Mouse (Mus musculus): ENCODE measurements around the gene Abhd4. TPM values are rescaled to one million over a fixed set of nuclear protein-coding genes. Genes with fewer than 3 reads are reported as not detected.

Abhd4 gene
- total and polyA plus RNA-seq, 2 experiments from 2014 or later = 69.7 to 75.1 TPM

- H3K9ac ChIP-seq = no peak overlapping the region
- no peak for TF ChIP-seq CTCF (IDR thresholded peaks at IDR 0.05; ENCODE audit: low read depth)
- H3K4me1 ChIP-seq (ENCODE audit: insufficient read depth) = no peaks in the 10 kb centered on the region
- WGBS = 88% methylated on average over 8 of the region's 8 CpGs
- no peaks in the 10 kb centered on the region for H3K9me3 ChIP-seq (ENCODE audit: low read length)
- DNase-seq = no peak
- H3K27ac ChIP-seq (ENCODE audit: low read depth, low read length) = no peak overlapping the region
- H3K27me3 ChIP-seq (ENCODE audit: insufficient read depth, low read length) = no peaks in the 10 kb centered on the region
- H3K4me2 ChIP-seq (ENCODE audit: low read depth) = no peak overlapping the region
- no peaks in the 10 kb centered on the region for H3K36me3 ChIP-seq (ENCODE audit: insufficient read depth)
- H3K4me3 ChIP-seq (ENCODE audit: low read depth, low read length) = no peak overlapping the region
- ATAC-seq = no peak
Measured at GRCm38 (mm10) chr14:54222289-54222727, 31.7 kb upstream of the Abhd4 start.

GRCm38 (mm10) chr14:54223315-54224063, 30.5 kb upstream of the Abhd4 start:
- 60% methylated on average over 13 of the region's 13 CpGs for WGBS

GRCm38 (mm10) chr14:54224064-54224417, 29.9 kb upstream of the Abhd4 start:
- Histone ChIP-seq H3K9me3 (ENCODE audit: low read length) (no peaks in the 10 kb centered on the region), H3K36me3 (ENCODE audit: insufficient read depth) (no peaks in the 10 kb centered on the region), H3K4me3 (ENCODE audit: low read depth, low read length) (no peak overlapping the region), H3K4me2 (ENCODE audit: low read depth) (no peak overlapping the region), H3K9ac (no peak overlapping the region), H3K4me1 (ENCODE audit: insufficient read depth) (peaks cover 10% of the 10 kb centered on the region), H3K27me3 (ENCODE audit: insufficient read depth, low read length) (no peaks in the 10 kb centered on the region), H3K27ac (ENCODE audit: low read depth, low read length) (no peak overlapping the region)
- no peak for DNase-seq
- no peak for TF ChIP-seq CTCF (IDR thresholded peaks at IDR 0.05; ENCODE audit: low read depth)
- WGBS = 90% methylated on average over 5 of the region's 5 CpGs
- no peak for ATAC-seq

More at GRCm38 (mm10) chr14:54223315-54224063, 30.5 kb upstream of the Abhd4 start:
- ATAC-seq (no peak), DNase-seq (no peak)
- Histone ChIP-seq H3K27me3 (ENCODE audit: insufficient read depth, low read length) (no peaks in the 10 kb centered on the region), H3K9ac (no peak overlapping the region), H3K4me2 (ENCODE audit: low read depth) (no peak overlapping the region), H3K4me1 (ENCODE audit: insufficient read depth) (peaks cover 4% of the 10 kb centered on the region), H3K9me3 (ENCODE audit: low read length) (no peaks in the 10 kb centered on the region), H3K27ac (ENCODE audit: low read depth, low read length) (no peak overlapping the region), H3K4me3 (ENCODE audit: low read depth, low read length) (no peak overlapping the region), H3K36me3 (ENCODE audit: insufficient read depth) (no peaks in the 10 kb centered on the region)
- TF ChIP-seq CTCF (IDR thresholded peaks at IDR 0.05; ENCODE audit: low read depth) = no peak

GRCm38 (mm10) chr14:54224484-54225467, 29.2 kb upstream of the Abhd4 start:
- no peak overlapping the region for H3K4me3 ChIP-seq (ENCODE audit: low read depth, low read length)
- DNase-seq (no peak), ATAC-seq (no peak)
- no peaks in the 10 kb centered on the region for H3K9me3 ChIP-seq (ENCODE audit: low read length)
- H3K27me3 ChIP-seq (ENCODE audit: insufficient read depth, low read length) = no peaks in the 10 kb centered on the region
- H3K9ac ChIP-seq = no peak overlapping the region
- no peak for TF ChIP-seq CTCF (IDR thresholded peaks at IDR 0.05; ENCODE audit: low read depth)
- H3K36me3 ChIP-seq (ENCODE audit: insufficient read depth) = no peaks in the 10 kb centered on the region
- WGBS = 50% methylated on average over 16 of the region's 16 CpGs
- no peak overlapping the region for H3K4me2 ChIP-seq (ENCODE audit: low read depth)
- H3K27ac ChIP-seq (ENCODE audit: low read depth, low read length) = no peak overlapping the region
- peaks cover 13% of the 10 kb centered on the region for H3K4me1 ChIP-seq (ENCODE audit: insufficient read depth)

- WGBS = 85% methylated on average over 11 of the region's 11 CpGs
- no peak for TF ChIP-seq CTCF (IDR thresholded peaks at IDR 0.05; ENCODE audit: low read depth)
- ATAC-seq (no peak), DNase-seq (no peak)
- H3K4me1 ChIP-seq (ENCODE audit: insufficient read depth) = peaks cover 13% of the 10 kb centered on the region
- no peak overlapping the region for H3K27ac ChIP-seq (ENCODE audit: low read depth, low read length)
- no peak overlapping the region for H3K4me2 ChIP-seq (ENCODE audit: low read depth)
- no peak overlapping the region for H3K4me3 ChIP-seq (ENCODE audit: low read depth, low read length)
- H3K27me3 ChIP-seq (ENCODE audit: insufficient read depth, low read length) = no peaks in the 10 kb centered on the region
- no peaks in the 10 kb centered on the region for H3K36me3 ChIP-seq (ENCODE audit: insufficient read depth)
- no peaks in the 10 kb centered on the region for H3K9me3 ChIP-seq (ENCODE audit: low read length)
- no peak overlapping the region for H3K9ac ChIP-seq
Measured at GRCm38 (mm10) chr14:54225725-54226124, 28.3 kb upstream of the Abhd4 start.

GRCm38 (mm10) chr14:54226911-54227811, 26.8 kb upstream of the Abhd4 start:
- H3K4me3 ChIP-seq (ENCODE audit: low read depth, low read length) = no peak overlapping the region
- H3K27ac ChIP-seq (ENCODE audit: low read depth, low read length) = no peak overlapping the region
- peaks cover 13% of the 10 kb centered on the region for H3K4me1 ChIP-seq (ENCODE audit: insufficient read depth)
- H3K27me3 ChIP-seq (ENCODE audit: insufficient read depth, low read length) = no peaks in the 10 kb centered on the region
- no peak for TF ChIP-seq CTCF (IDR thresholded peaks at IDR 0.05; ENCODE audit: low read depth)
- H3K4me2 ChIP-seq (ENCODE audit: low read depth) = no peak overlapping the region
- H3K9ac ChIP-seq = no peak overlapping the region
- H3K36me3 ChIP-seq (ENCODE audit: insufficient read depth) = no peaks in the 10 kb centered on the region
- 56% methylated on average over 16 of the region's 16 CpGs for WGBS
- no peaks in the 10 kb centered on the region for H3K9me3 ChIP-seq (ENCODE audit: low read length)
- no peak for DNase-seq
- no peak for ATAC-seq

All from forebrain, postnatal 0 days (tissue).